Mouse (Mus musculus): ENCODE results near the gene Gm13212. TPM values are rescaled to one million over a fixed set of nuclear protein-coding genes. Genes with fewer than 3 reads are reported as not detected.
"Not testable (repeated sequence)": the region's sequence is repeated elsewhere in the genome, so short reads cannot be mapped to it uniquely, and the experiment has no call there.

Gene Gm13212
- total RNA-seq (2014; rRNA removed) (0.20 and 0.28 TPM in 2 replicates), polyA plus RNA-seq (2012; rRNA removed) (not detected in 2 replicates)

DNA sequence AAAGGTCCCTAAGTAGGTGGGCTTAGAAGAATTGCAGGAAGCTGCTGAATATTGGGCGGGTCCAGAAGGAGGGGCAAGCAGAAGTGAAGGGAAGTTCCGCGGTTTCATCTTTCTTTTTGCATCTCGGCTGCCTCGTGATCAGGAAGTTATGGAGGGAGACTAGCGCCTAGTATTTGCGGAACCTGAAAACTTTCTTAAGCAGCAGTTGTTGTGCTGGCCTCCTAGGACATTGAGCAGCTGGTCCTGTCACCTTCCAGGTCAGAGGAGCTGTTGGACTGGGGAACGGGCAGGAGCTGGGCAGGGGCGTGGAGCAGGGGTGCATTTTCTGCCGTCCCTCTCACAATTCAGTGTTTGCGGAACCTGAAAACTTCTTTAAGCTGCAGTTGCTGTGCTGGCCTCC, at the start of gene Gm13212:
Gene Gm13212 (plus strand): TSS at position 89 of the 400 bp plus-strand sequence.
- peak; percentile 19 for DNase-seq (ENCODE audit: extremely low read depth, low read depth, low spot score)
- WGBS: 18% methylated on average over 11 of the region's 11 CpGs
- peak within 1 kb of the TSS; percentile 31; the same call in 1 of the 2 replicates for H3K4me3 ChIP-seq (ENCODE audit: insufficient read depth, low read depth, low read length)
- H3K36me3 ChIP-seq (ENCODE audit: control insufficient read depth, insufficient read depth, low read length); H3K27me3 ChIP-seq (ENCODE audit: control insufficient read depth, insufficient read depth, low read length); H3K9ac ChIP-seq (ENCODE audit: low read depth, low read length); H3K4me1 ChIP-seq (ENCODE audit: control insufficient read depth, insufficient read depth, low read length); H3K79me2 ChIP-seq (ENCODE audit: control insufficient read depth, insufficient read depth, low read length); H3K27ac ChIP-seq (replicated peaks; ENCODE audit: insufficient read depth, low read depth, low read length): not testable (repeated sequence)

DNA sequence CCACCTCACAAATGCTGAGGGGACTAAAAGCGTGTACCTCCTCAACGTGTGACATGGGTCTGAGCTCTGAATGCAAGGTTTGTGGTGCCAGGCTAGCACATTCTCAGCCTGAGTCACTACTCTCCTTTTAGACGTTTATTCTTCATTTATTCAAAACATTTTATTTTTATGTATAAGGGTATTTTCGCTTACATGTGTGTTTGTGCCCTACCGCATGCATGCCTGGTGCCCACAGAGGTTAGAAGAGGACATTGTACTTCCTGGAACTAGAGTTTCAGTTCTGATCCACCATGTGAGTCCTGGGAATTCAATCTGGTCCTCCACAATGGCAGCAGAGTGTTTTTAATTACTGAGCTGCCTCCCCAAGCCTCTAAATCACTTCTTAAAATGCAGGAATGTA, 41.1 kb upstream of the Gm13212 start:
- DNase-seq (ENCODE audit: extremely low read depth, low read depth, low spot score); H3K4me1 ChIP-seq (ENCODE audit: control insufficient read depth, insufficient read depth, low read length): not testable (repeated sequence)
- WGBS: 71% methylated on average over 5 of the region's 5 CpGs

DNA sequence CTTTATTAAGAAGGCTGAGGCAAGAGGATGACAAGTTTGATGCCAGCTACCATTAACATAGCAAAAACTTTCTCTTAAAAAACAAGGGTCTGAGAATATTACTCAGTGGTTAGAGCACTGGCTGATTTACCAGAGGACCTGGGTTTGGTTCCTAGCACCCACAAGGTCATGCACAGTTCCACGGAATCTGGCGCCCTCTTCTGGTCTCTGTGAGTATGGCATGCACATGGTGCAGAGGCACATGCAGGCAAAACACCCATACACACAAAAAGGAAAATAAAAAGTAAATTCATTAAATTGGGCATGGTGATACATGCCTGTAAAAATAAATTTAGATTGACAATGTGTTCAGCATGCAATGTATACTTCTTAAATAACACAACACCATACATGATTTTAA, 39.9 kb upstream of the Gm13212 start:
- 13% methylated on average over 2 of the region's 2 CpGs for WGBS
- H3K36me3 ChIP-seq (ENCODE audit: control insufficient read depth, insufficient read depth, low read length); H3K79me2 ChIP-seq (ENCODE audit: control insufficient read depth, insufficient read depth, low read length); DNase-seq (ENCODE audit: extremely low read depth, low read depth, low spot score); H3K4me1 ChIP-seq (ENCODE audit: control insufficient read depth, insufficient read depth, low read length); H3K4me3 ChIP-seq (ENCODE audit: insufficient read depth, low read depth, low read length); H3K27me3 ChIP-seq (ENCODE audit: control insufficient read depth, insufficient read depth, low read length); H3K27ac ChIP-seq (replicated peaks; ENCODE audit: insufficient read depth, low read depth, low read length); H3K9ac ChIP-seq (ENCODE audit: low read depth, low read length): not testable (repeated sequence)

More for the DNA sequence above, 41.1 kb upstream of the Gm13212 start:
- not testable (repeated sequence) for H3K27me3 ChIP-seq (ENCODE audit: control insufficient read depth, insufficient read depth, low read length); H3K9ac ChIP-seq (ENCODE audit: low read depth, low read length); H3K79me2 ChIP-seq (ENCODE audit: control insufficient read depth, insufficient read depth, low read length); H3K27ac ChIP-seq (replicated peaks; ENCODE audit: insufficient read depth, low read depth, low read length); H3K4me3 ChIP-seq (ENCODE audit: insufficient read depth, low read depth, low read length); H3K36me3 ChIP-seq (ENCODE audit: control insufficient read depth, insufficient read depth, low read length)

DNA sequence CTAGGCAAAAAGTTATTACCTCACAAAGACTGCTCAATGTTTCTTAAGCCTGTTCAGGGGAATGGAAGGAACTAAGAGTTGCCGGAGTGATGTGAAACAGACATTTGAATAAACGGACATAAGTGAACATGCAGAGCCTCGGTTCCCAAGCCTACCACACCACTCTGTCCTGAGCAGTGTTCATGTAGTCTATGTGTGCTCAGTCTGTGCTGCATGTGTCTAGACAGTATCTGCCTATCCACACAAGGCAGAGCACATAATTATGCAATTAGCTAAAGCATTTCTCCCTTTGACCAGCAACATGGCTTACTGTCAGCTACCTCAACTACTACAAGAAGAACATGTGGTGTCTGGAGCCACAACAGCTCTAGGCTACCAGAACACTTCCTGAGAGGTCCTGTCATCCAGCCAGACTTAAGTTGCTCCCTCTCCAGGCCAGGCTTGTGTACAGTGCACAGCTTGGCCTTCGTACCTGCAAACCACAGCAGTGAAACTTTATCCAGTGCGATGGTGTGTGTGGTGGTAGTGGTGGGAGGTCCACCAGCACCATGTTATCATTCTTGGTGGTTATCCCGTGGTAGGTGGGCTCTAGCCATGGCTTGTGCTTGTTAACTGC, 39.1 kb upstream of the Gm13212 start:
- H3K4me3 ChIP-seq (ENCODE audit: insufficient read depth, low read depth, low read length); H3K36me3 ChIP-seq (ENCODE audit: control insufficient read depth, insufficient read depth, low read length): not testable (repeated sequence)
- 63% methylated on average over 6 of the region's 6 CpGs for WGBS

DNA sequence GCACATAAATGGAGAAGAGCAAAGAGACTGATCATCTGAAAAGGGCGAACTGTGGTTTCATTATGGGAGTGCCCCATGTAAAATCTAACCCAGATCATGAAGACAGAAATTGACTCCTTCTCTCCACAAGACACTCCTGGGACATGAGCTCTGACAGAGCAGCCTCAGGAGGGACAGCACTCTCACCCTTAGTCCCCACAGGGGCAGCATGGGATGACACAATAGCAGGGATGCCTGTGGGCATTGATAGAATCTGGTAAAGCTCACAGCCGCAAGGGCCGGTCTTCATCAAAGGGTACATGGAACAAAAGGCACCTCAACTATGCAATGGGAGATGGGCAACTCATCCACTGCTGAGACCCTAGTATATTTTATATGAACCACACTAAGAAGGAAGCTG, 38.5 kb upstream of the Gm13212 start:
- WGBS: 95% methylated on average over 3 of the region's 3 CpGs
- H3K36me3 ChIP-seq (ENCODE audit: control insufficient read depth, insufficient read depth, low read length); H3K9ac ChIP-seq (ENCODE audit: low read depth, low read length); DNase-seq (ENCODE audit: extremely low read depth, low read depth, low spot score); H3K4me3 ChIP-seq (ENCODE audit: insufficient read depth, low read depth, low read length); H3K79me2 ChIP-seq (ENCODE audit: control insufficient read depth, insufficient read depth, low read length); H3K27ac ChIP-seq (replicated peaks; ENCODE audit: insufficient read depth, low read depth, low read length); H3K4me1 ChIP-seq (ENCODE audit: control insufficient read depth, insufficient read depth, low read length); H3K27me3 ChIP-seq (ENCODE audit: control insufficient read depth, insufficient read depth, low read length): not testable (repeated sequence)

More for the DNA sequence above, 39.1 kb upstream of the Gm13212 start:
- H3K9ac ChIP-seq (ENCODE audit: low read depth, low read length); H3K27me3 ChIP-seq (ENCODE audit: control insufficient read depth, insufficient read depth, low read length); H3K79me2 ChIP-seq (ENCODE audit: control insufficient read depth, insufficient read depth, low read length); H3K4me1 ChIP-seq (ENCODE audit: control insufficient read depth, insufficient read depth, low read length); H3K27ac ChIP-seq (replicated peaks; ENCODE audit: insufficient read depth, low read depth, low read length); DNase-seq (ENCODE audit: extremely low read depth, low read depth, low spot score): not testable (repeated sequence)

DNA sequence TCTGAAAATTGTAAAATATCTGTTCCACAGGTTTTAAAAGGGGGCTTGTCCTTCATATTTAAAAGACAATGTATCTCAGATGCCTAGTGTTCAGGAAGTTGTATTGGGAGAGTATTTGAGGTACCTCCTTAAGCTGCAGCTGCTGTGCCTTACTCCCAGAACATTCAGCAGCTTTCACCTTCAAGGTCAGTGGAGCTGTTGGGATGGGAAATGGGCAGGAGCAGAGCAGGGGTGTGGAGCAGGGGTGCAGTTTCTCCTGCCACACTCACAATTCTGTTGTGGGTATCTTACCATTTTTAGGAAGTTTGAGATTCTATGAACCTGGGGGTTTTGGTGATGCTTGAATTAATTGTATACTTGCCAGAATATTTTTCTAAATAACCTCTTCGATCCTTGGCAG, 28.3 kb upstream of the Gm13212 start:
- TF ChIP-seq CTCF (IDR thresholded peaks at IDR 0.05; ENCODE audit: low read depth, low read length): no peak
- no peak for TF ChIP-seq POLR2A (IDR thresholded peaks at IDR 0.05; ENCODE audit: extremely low read depth, insufficient read depth, low read length)
- 60% methylated on average over 1 of the region's 1 CpGs for WGBS
- Histone ChIP-seq H3K27ac (replicated peaks; ENCODE audit: insufficient read depth, low read depth, low read length) (no peak overlapping the region), H3K79me2 (ENCODE audit: control insufficient read depth, insufficient read depth, low read length) (no peaks in the 10 kb centered on the region), H3K27me3 (ENCODE audit: control insufficient read depth, insufficient read depth, low read length) (no peaks in the 10 kb centered on the region), H3K4me3 (ENCODE audit: insufficient read depth, low read depth, low read length) (no peak overlapping the region), H3K36me3 (ENCODE audit: control insufficient read depth, insufficient read depth, low read length) (no peaks in the 10 kb centered on the region), H3K4me1 (ENCODE audit: control insufficient read depth, insufficient read depth, low read length) (no peaks in the 10 kb centered on the region), H3K9ac (ENCODE audit: low read depth, low read length) (no peak overlapping the region)
- DNase-seq (ENCODE audit: extremely low read depth, low read depth, low spot score): no peak
